Mouse (Mus musculus) gastrocnemius, postnatal 10 days (tissue): ENCODE data around the gene Rnase11. TPM values are rescaled to one million over a fixed set of nuclear protein-coding genes. Genes with fewer than 3 reads are reported as not detected.

ENCODE experiments used
- DNase-seq: peaks from one replicate; pipeline ENCODE4 v3.0.0; 2021; ENCODE audit warnings: mixed read lengths
- long read RNA-seq, 2 experiments: library from polyadenylated mRNA; stranded (forward); transcript quantifications; one replicate each; pipeline ENCODE4 v2.0.0; 2021
- total RNA-seq, 2 experiments: library from RNA; stranded (reverse); gene quantifications; 2 replicates each; pipeline ENCODE4 v1.2.3; 2021

Gene Rnase11
- total RNA-seq, result not detected
- long read RNA-seq, experiment 1, result 0 reads
- long read RNA-seq, experiment 2, result 0 reads

DNA sequence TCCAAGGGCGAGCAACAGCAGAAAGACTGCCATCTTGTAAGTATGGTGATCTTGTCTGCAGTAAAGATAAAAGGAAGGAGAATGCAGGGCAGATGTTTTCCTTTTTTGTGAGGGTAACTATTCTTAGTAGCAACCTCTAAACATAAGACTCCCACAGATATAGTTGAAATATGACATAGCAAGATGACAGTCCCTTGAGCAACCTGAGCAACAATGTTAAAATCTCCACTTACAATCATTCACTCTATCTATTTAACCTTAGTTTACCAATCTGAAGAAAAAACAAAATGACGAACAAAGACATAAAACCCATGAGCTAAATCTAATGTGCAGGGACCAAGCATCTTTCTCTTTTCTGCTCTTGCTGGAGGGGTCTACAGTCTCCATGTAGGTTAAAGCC lies at the start of gene Rnase11:
Rnase11 (minus strand) TSS at position 101 of the 400 bp plus-strand sequence.
- DNase-seq, result no peak

DNA sequence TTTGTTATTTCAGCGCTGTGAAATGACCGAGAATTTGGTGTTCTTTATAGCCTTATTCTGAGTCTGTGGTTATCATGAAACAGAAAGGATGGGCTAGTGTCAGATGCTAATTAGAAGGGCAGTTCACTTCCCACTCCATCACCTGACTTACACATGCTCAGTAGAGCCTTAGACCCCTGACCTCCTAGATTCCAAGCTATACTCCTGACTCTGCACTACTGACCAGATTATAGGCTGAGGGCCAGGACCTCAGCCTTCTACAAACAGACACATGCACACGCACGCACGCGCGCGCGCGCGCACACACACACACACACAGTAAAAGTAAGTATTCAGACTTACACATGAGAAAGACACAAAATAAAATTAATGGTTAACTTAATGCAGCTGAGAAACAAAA lies 49.0 kb upstream of the Rnase11 start:
- no peak for DNase-seq

DNA sequence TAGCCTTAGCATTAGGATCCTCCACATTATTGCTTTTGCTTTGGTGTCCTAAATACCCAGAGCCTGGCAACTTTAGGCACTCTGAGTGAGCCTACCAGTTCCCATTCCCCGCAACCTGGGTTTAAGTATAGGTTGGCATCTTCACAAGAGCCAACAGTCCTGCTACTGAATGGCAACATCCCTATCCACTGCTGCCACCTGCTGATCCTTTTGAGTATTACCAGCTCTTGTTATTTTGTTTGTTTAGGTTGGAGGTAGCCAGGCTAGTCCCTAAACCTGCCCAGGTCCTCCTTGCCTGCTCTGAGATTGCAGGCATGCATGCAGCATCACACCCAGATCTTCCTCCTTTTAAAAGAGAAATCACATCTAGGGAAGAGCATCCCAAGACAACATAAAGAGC lies 48.3 kb upstream of the Rnase11 start:
- DNase-seq, result peak; percentile 53

- no peak for DNase-seq
Observed at GRCm38 (mm10) chr14:51095736-51096524, 46.0 kb upstream of the Rnase11 start.

- no peak for DNase-seq
Observed at GRCm38 (mm10) chr14:51094921-51095320, 45.0 kb upstream of the Rnase11 start.

DNA sequence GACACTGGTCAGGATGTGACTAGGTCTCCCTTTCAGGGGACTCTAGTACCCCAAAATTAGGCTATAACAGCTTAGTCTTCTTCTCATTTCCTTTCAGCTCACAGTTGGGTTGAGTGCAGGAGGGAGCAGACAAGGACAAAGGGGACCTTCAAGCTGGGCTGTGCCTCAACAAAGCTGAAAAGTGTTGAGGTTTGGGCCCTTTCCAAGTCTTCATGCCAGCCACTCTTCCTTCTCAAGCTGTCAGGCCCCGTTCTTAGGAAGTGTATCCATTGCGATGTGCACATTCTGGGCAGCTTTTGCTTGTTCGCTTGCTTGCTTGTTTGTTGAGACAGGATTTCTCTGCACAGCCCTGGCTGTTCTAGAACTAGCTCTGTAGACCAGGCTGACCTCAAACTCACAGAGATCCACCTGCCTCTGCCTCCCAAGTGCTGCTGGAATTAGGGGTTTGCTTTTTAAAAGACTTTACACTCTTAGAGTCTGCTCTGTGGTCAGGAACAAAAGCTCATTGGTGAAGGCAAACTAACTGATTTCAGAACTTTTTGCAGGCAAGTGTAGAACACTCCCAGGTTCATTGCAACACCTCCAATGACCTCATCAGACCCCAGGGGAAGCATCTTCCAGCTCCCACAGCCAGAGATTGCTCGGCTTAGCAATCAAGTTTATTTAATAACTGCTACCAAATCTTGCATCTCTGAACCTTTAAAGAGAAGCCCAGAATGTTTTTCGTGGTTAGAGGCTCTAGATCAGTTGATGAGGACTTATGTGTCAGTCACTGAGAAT lies 44.3 kb upstream of the Rnase11 start:
- DNase-seq, result no peak

DNA sequence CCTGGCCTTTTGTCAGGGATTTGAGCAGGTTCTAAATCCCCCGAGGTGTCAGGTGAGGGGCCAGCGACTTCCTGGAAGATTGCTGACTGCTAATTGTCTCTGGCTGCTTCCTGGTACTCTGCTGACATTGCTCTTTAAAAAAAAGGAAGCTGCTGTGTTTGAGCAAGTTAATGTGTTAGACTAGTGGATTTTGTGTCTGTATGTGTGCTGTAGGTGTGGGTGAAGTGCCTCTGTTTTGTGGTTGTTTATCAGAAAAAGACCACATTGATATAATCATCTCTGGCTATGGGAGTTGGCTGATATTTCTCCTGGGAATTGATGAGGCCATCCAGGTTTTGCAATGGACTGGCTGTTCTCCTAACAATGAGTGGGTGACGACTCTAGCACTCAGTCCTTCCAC lies 43.5 kb upstream of the Rnase11 start:
- no peak for DNase-seq

- DNase-seq, result no peak
Observed at GRCm38 (mm10) chr14:51092073-51092620, 42.2 kb upstream of the Rnase11 start.

DNA sequence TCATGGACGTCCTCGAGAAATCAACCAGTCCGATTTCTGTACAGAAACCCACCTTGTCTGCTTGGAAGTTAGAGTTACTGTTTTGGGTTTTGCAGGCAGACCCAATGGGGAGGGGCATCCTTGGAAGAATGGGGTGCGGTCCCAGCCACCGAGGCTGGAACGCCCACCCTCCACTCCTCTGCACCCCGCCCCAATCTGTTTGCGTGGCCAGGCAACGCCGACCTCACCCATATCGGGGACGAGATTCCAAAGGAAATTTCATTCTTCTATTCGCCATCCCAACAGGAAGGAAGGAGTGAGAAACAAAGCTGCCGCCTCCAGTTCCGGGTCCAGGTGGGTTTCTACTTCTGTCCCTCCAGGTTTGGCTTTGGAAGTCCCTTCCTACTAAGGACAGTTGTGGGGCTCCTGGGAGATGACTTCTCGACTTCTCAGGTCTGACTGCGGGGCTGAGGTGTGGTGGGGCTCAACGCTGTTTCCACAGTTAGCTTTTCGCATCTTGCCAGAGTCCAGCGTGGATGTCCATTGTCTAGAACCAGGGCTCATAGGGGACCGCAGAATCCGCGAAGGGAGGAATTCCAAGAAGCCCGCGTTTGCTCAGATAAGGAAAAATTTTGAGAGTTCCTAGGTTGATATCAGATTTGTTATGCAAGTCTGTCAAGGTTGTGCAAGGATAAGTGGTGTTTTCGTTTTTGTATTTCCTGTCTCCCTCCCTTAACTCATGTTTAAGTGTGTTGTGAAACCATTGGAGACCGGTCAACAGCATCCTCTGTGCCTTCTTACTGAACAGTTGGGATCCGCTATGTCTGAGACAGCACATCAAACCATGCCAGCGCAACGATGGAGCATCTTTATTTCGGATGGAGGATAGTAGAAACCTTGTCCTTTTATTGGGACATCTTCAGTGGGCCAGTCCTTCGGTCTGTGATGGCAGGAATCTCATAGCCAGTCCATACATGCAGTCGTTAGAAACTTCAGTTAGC lies 41.2 kb upstream of the Rnase11 start, which contains the start of the genes Rnase4 and Ang:
Rnase4 (plus strand) TSS at position 157 of the 980 bp plus-strand sequence.
Ang (plus strand) TSS at position 230 of the 980 bp plus-strand sequence.
- peak; percentile 49 for DNase-seq

- peak; percentile 74 for DNase-seq
Observed at GRCm38 (mm10) chr14:51090077-51090781, 40.3 kb upstream of the Rnase11 start.

DNA sequence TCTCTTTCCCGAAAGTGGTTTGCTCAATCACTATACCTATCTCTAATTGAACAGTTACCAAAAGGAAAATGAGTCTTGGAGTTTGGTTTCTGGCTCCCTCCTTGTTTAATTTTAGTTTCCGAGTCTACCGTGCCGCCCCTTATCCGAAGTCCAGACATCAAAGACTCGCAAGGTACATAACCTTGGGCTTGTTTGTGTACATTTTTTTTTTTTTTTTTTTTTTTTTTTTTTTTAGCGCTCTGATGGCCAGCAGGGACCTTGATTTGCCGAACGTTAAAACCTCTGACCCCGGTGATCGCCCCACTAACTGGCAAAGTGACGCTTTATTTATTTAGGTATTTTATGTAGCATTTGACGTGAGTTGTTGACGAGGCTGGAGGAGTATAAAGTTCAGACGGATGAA lies 39.7 kb upstream of the Rnase11 start:
- no peak for DNase-seq

GRCm38 (mm10) chr14:51088970-51089673 lies 39.2 kb upstream of the Rnase11 start:
- DNase-seq, result peak; percentile 92

DNA sequence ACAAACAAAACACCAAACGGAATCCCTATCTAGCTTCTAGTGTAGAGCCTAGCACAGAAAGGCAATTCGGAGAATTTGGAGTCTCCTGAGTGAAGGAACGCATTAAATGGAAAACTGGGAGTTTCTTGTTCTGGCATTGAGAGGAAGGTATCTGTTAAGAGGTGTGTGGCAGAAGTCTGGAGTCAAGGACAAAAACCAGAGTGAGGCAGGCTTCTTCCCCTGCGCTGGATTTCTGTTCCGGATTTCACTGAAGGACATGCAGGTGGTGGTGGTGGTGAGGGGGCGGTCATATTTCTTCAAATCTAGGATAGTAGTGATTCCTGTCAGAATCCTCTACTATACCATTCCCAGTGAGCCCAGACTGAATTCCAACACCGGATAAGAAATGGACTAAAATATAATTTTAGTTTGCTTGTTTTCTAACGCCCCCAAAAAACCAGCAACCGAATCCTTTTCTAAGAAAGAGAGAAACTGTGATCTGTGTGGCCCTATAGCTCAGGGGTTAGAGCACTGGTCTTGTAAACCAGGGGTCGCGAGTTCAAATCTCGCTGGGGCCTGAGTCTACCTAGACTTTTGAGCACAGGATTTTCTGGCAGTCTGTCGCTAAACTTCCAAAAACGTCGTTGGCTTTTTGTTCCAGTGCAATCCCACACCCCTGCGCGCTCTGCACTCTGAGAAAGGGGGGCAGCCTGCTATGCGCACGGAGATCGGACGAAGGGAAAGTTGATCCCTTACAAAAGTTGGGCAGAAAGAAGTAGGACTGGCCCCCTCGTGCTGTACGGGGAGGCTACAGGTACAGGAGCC lies 38.4 kb upstream of the Rnase11 start:
- peak; percentile 77 for DNase-seq

- no peak for DNase-seq
Observed at GRCm38 (mm10) chr14:51087762-51088161, 37.8 kb upstream of the Rnase11 start.

GRCm38 (mm10) chr14:51085911-51086310 lies 35.9 kb upstream of the Rnase11 start:
- no peak for DNase-seq

DNA sequence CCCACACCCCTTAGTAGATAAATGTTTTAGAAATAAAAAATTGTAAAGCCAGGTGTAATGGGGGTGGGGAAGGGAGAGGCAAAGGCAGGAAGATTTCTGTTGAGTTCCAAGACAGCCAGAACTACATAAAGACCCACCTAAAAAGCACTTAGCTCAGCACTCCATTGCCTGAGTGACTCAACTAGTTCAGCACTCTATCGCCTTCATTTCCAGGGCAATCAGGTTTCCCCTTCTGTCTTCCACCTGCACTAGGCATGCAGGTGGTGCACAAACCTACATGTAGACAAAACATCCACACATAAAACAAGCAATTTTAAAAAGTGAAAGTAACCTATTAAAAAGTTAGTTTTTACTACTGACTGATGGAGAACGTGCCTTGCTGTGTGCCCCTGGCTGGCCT lies 35.1 kb upstream of the Rnase11 start:
- DNase-seq, result no peak

GRCm38 (mm10) chr14:51083805-51084204 lies 33.8 kb upstream of the Rnase11 start:
- no peak for DNase-seq

DNA sequence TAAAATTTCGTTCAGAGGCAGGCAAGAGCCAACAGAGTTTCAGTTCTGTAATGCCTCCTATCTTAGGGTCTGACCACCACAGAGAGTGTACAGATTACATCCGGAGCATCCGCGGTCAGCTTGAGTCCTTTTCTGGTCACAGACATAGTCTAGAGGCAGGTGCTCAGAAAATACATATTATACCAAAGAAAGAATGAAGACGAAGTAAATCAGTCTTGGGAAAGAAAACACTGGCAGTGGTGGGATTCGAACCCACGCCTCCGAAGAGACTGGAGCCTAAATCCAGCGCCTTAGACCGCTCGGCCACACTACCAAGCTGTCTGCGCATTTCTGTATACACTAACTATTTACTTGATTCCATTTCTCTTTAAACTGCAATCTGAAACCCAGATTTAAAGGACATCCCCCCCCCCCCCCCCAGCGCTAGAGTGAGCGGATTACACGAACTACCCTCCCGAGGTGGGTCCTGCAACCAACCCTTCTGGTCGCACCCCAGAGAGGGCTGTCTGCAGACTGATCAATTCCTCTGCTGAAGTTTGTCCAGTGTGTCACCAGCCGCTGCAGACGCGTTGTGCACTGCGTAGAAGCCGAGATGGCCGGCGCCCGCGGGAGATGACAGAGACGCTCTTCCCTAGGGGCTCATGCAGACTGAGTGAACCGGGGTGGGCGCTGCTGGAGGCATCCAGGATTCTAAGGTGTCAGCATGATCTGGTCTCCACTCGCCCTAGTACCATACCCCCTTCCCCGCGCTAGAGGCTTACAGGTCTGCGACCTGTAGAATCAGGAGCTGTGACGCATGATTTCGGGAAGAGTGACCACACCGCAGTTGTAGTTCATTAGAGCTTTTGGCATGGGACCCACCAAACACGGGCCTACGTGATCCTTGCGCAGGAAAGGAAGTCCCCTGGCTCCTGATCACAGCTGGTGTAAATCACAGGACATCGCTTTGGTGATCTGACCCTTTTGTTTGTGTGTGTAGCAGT lies 32.9 kb upstream of the Rnase11 start:
- no peak for DNase-seq
